Mouse (Mus musculus) lung, postnatal 14 days (tissue): ENCODE measurements around the gene Gpr87.

Experiments
- DNase-seq: peaks from one replicate; pipeline ENCODE4 v3.0.0; 2021

Gene Gpr87

GRCm38 (mm10) chr3:59135911-59136653, 58.8 kb downstream of the Gpr87 start:
- DNase-seq: no peak

- no peak for DNase-seq
Measured at GRCm38 (mm10) chr3:59133189-59133588, 61.7 kb downstream of the Gpr87 start.

- DNase-seq: no peak
Measured at GRCm38 (mm10) chr3:59131966-59132365, 62.9 kb downstream of the Gpr87 start.

GRCm38 (mm10) chr3:59131081-59131480, 63.8 kb downstream of the Gpr87 start:
- no peak for DNase-seq

- DNase-seq: peak; percentile 41
Measured at GRCm38 (mm10) chr3:59130431-59130830, 64.5 kb downstream of the Gpr87 start.

GRCm38 (mm10) chr3:59129547-59129946, 65.4 kb downstream of the Gpr87 start:
- DNase-seq: no peak
